Mouse (Mus musculus) myocyte (in vitro differentiated cells): Measurements from ENCODE around the gene Kalrn.

Experiments used
- CEBPB ChIP-seq: IDR thresholded peaks from 2 replicates; pipeline ENCODE4 v1.6.1; 2011; ENCODE audit warnings: mild to moderate bottlenecking, moderate library complexity; ENCODE audit not compliant: poor library complexity, insufficient read depth, severe bottlenecking
- E2F4 ChIP-seq: IDR thresholded peaks from one replicate; pipeline ENCODE4 v1.6.1; 2011; ENCODE audit warnings: mild to moderate bottlenecking, control low read depth, moderate library complexity; ENCODE audit not compliant: insufficient read depth
- MAX ChIP-seq: IDR thresholded peaks from one replicate; pipeline ENCODE4 v1.6.1; 2011; ENCODE audit warnings: low read depth, mild to moderate bottlenecking, control low read depth
- MYOD1 ChIP-seq, 3 experiments: IDR thresholded peaks; one replicate each; pipeline ENCODE4 v1.6.1; 2011; ENCODE audit warnings: control low read depth in 2 of 3, low read depth in 2 of 3, mild to moderate bottlenecking in 2 of 3, moderate library complexity in 1 of 3; ENCODE audit not compliant: insufficient read length in 2 of 3, control insufficient read depth in 1 of 3
- POLR2A ChIP-seq: IDR thresholded peaks from one replicate; pipeline ENCODE4 v1.6.1; 2011; ENCODE audit warnings: low read depth, mild to moderate bottlenecking, control low read depth, moderate library complexity; ENCODE audit not compliant: insufficient read length
- POLR2AphosphoS2 ChIP-seq: IDR thresholded peaks from one replicate; pipeline ENCODE4 v1.6.1; 2011; ENCODE audit warnings: low read depth, control low read depth; ENCODE audit not compliant: insufficient read length
- TCF12 ChIP-seq: IDR thresholded peaks from one replicate; pipeline ENCODE4 v1.6.1; 2011; ENCODE audit warnings: mild to moderate bottlenecking, control low read depth; ENCODE audit not compliant: poor library complexity, insufficient read depth, severe bottlenecking
- TCF3 ChIP-seq: IDR thresholded peaks from one replicate; pipeline ENCODE4 v1.6.1; 2011; ENCODE audit warnings: low read depth, control low read depth; ENCODE audit not compliant: insufficient read length
- USF1 ChIP-seq: IDR thresholded peaks from one replicate; pipeline ENCODE4 v1.6.1; 2011; ENCODE audit warnings: low read depth, mild to moderate bottlenecking, control low read depth, moderate library complexity

GRCm38 (mm10) chr16:34508125-34508524, 65.2 kb downstream of the Kalrn start:
- TF ChIP-seq POLR2A (no peak), USF1 (no peak), E2F4 (no peak), TCF12 (no peak), POLR2AphosphoS2 (no peak), MAX (no peak), CEBPB (no peak), MYOD1 (IDR thresholded peaks at IDR 0.05; ENCODE audit: control insufficient read depth in 1 of 3, insufficient read length in 2 of 3, low read depth in 2 of 3) (no peak), TCF3 (no peak)
